Mouse (Mus musculus) heart, adult 2 months (tissue): ENCODE data around the gene Lilrb4a.

Experiments
- CTCF ChIP-seq: fragments of 200-600 bp; IDR thresholded peaks from 2 replicates; pipeline ENCODE4 v1.8.1; 2022; ENCODE audit warnings: antibody characterized with exemption, mild to moderate bottlenecking, moderate library complexity
- POLR2A ChIP-seq: fragments of 200-500 bp; IDR thresholded peaks from 2 replicates; pipeline ENCODE4 v1.6.1; 2011; ENCODE audit warnings: mild to moderate bottlenecking, low read depth, low read length, control low read depth; ENCODE audit not compliant: insufficient read depth

- TF ChIP-seq CTCF (no peak), POLR2A (no peak)
These were observed 39.1 kb upstream of the Lilrb4a start for GRCm38 (mm10) chr10:51451610-51452009.
